Mouse (Mus musculus): ENCODE results near the gene Slc38a9.

GRCm38 (mm10) chr13:112624622-112625021, 35.9 kb upstream of the Slc38a9 start:
- TF ChIP-seq CTCF (IDR thresholded peaks at IDR 0.05; ENCODE audit: borderline replicate concordance, insufficient read depth, low read length) (no peak), POLR2A (IDR thresholded peaks at IDR 0.05; ENCODE audit: low read depth, low read length) (no peak)
